Mouse (Mus musculus): ENCODE measurements around the gene Pan2. TPM values are rescaled to one million over a fixed set of nuclear protein-coding genes. Genes with fewer than 3 reads are reported as not detected.
A peak's percentile ranks its signal among the peaks of the same experiment; 100 is the strongest.
"Not testable (repeated sequence)": the region's sequence is repeated elsewhere in the genome, so short reads cannot be mapped to it uniquely, and the experiment has no call there.

Gene Pan2
- 25.3 and 25.8 TPM in 2 replicates for polyA plus RNA-seq (2015; fragmentation: Nextera tagmentation; extraction: Ambion mirVana)

DNA sequence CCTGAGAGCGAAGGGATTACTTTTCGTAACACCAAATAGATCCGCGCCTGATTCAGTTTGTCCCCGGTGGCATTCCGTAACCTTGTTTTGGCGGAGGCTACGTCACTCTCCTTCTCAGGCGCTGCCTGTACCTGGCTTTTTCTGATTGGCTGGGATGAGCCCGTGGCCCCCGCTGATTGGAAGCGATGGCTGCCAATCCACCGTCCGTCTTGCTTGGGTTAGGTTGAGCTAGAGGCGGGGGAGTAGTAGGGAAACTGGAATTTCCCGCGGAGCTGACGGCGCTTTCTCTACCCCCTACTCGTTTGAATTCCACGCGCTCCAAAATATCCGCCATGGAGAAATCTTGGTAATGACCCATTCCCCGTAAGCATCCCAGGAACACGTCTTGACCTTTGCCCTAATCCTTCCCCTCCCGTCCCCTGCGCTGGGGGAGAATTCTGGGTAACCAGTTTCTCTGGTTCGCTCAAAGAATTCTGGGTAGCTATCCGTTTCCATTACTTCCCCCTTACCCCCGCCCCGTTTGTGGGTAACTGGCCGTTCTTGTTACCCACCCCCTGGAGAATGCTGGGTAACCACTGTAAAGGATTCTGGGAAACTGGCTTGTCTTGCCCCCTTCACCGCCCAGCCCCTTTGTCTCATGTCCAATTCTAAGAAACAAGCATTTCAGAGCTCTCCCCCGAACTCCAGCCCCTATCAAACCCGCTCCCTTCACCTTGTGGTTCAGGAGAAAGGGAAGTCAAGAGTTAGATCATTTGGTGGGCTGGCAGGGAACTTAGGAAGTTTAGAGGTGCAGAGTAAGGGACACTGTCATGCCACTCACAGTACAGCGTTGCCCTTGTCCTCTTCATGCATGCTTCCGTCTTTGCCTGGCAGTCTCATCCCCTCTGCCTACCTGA lies at the start of gene Pan2:
Pan2 (plus strand) TSS at position 210 of the 896 bp plus-strand sequence.
- 1% methylated on average over 37 of the region's 37 CpGs for WGBS
- peaks cover 12% of the 10 kb centered on the region for H3K36me3 ChIP-seq
- H3K27me3 ChIP-seq, result no peaks in the 10 kb centered on the region
- peak within 1 kb of the TSS; percentile 97 for H3K27ac ChIP-seq
- peak within 1 kb of the TSS; percentile 78 for H3K9ac ChIP-seq
- peak within 1 kb of the TSS; percentile 55 for H3K4me3 ChIP-seq
- peak within 1 kb of the TSS; percentile 77 for H3K4me2 ChIP-seq
- ATAC-seq (ENCODE audit: low FRiP score), result peak; percentile 98
- peaks cover 19% of the 10 kb centered on the region for H3K4me1 ChIP-seq (replicated peaks)
- H3K9me3 ChIP-seq, result no peaks in the 10 kb centered on the region

DNA sequence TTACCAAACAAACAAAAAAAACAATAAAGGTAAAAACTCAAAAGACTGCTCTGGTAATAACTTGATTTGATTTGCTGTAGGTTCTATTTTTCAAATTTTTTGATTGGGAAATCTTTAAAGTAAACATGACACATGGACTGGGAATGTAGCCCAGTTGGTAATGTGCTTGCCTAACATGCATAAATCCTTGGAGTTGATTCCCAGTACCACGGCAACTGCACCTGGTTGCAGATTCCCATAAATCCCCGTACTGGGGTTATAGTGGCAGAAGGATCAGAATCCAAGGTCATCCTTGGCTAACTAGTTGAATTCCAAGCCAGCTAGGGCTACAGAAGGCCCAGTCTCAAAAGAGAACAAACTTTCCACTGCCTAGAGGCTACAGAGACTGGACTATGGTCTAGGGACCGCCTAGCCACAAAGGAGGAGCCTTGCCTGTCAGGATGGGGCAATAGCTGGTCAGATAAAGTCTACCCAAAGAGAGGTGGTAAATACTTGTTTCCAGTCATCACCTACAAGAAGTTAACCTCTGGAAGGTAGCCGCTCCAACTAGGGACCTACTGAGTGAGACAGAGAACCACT lies 49.4 kb upstream of the Pan2 start, which contains the start of gene Apon:
Apon (plus strand) TSS at position 420 of the 579 bp plus-strand sequence.
- no peak within 1 kb of the TSS for H3K4me2 ChIP-seq
- H3K27ac ChIP-seq, result no peak within 1 kb of the TSS
- H3K4me3 ChIP-seq, result no peak within 1 kb of the TSS
- peaks cover 43% of the 10 kb centered on the region for H3K36me3 ChIP-seq
- ATAC-seq (ENCODE audit: low FRiP score), result no peak
- 87% methylated on average over 4 of the region's 4 CpGs for WGBS
- no peaks in the 10 kb centered on the region for H3K4me1 ChIP-seq (replicated peaks)
- no peak within 1 kb of the TSS for H3K9ac ChIP-seq
- no peaks in the 10 kb centered on the region for H3K27me3 ChIP-seq
- H3K9me3 ChIP-seq, result no peaks in the 10 kb centered on the region

DNA sequence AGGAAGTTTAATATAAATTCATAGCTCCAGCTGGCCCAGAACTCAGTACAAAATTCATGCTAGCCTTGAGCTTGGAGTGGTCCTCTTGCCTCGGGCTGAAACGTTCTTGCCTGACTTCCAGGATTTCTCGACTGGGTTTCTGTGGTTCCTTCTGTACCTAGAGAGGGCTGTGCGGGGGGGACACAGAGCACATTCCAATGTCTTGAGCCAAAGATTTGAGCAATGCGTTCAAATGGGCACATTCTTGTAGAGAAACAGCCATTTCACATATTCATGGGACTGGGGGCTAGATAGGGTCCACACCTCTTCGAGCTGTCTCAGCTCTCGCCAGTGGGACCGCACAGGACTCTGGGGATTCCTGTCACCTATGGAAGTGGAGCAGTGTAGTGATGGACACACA lies 47.2 kb upstream of the Pan2 start:
- H3K4me1 ChIP-seq (replicated peaks), result no peaks in the 10 kb centered on the region
- 88% methylated on average over 8 of the region's 8 CpGs for WGBS
- H3K9ac ChIP-seq, result no peak overlapping the region
- H3K36me3 ChIP-seq, result peaks cover 23% of the 10 kb centered on the region
- no peak overlapping the region for H3K27ac ChIP-seq
- H3K27me3 ChIP-seq, result no peaks in the 10 kb centered on the region
- no peaks in the 10 kb centered on the region for H3K9me3 ChIP-seq
- no peak overlapping the region for H3K4me3 ChIP-seq
- no peak for ATAC-seq (ENCODE audit: low FRiP score)
- no peak overlapping the region for H3K4me2 ChIP-seq

DNA sequence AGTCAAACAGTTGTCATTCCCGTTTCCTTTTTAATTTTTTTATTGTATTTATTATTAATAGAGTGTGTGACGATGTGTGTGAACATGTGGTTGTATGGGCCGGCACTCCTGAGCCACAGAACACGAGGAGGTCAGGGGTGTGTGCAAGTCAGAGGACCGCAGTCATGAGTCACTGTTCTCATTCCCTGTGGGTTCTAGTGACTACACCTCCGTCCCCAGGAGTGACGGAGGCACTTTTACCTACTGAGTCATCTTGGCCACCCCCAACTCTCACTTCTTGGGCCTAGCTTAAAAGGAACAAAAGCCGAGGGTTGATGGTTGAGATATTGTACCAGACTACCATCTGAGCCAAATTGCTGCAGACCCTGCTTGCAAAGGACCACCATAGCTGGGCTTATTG lies 46.8 kb upstream of the Pan2 start:
- H3K9me3 ChIP-seq, result no peaks in the 10 kb centered on the region
- H3K4me3 ChIP-seq, result no peak overlapping the region
- no peaks in the 10 kb centered on the region for H3K4me1 ChIP-seq (replicated peaks)
- ATAC-seq (ENCODE audit: low FRiP score), result no peak
- 93% methylated on average over 8 of the region's 8 CpGs for WGBS
- H3K27me3 ChIP-seq, result no peaks in the 10 kb centered on the region
- H3K9ac ChIP-seq, result no peak overlapping the region
- H3K36me3 ChIP-seq, result peaks cover 19% of the 10 kb centered on the region
- H3K27ac ChIP-seq, result no peak overlapping the region
- no peak overlapping the region for H3K4me2 ChIP-seq

DNA sequence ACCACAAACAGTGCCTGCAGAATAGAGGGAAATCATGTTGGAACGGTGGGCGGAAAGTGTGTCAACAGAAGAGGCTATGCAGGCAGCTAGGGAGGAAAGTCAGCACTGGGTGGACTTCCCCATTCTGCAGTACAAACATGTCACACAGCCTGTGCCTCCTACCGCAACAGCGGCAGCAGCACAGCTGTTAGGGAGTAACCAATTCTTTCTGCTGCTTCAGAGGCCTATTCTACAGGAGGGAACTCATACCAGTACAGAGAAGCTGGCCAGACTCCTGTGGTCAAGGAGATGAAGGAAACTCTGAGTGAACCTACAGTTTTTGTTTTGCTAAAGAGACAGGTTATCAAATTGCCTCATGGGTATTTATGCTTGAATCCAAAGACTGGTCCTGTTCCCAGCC lies 44.2 kb upstream of the Pan2 start:
- Histone ChIP-seq H3K9ac (no peak overlapping the region), H3K27me3 (no peaks in the 10 kb centered on the region), H3K36me3 (no peaks in the 10 kb centered on the region), H3K4me1 (replicated peaks) (no peaks in the 10 kb centered on the region), H3K4me3 (no peak overlapping the region), H3K4me2 (no peak overlapping the region), H3K9me3 (no peaks in the 10 kb centered on the region), H3K27ac (no peak overlapping the region)
- 78% methylated on average over 4 of the region's 4 CpGs for WGBS
- ATAC-seq (ENCODE audit: low FRiP score), result no peak

DNA sequence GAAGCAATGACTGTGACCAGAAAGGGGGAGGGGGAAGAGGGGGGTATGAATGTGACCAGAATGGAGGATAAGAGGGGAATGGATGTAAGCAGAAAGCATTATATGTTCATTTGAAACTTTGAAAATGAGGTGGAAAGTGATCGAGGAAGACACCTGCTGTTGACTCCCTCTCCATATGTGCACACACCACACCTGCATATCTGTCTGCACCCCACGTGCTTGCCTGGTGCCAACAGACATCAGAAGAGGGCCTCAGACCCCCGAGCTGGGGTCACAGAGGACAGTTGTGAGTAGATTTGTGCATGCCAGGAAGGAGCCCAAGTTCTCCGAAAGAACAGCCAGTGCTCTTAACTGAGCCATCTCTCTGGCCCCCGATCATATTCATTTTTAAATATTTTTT lies 43.2 kb upstream of the Pan2 start:
- Histone ChIP-seq H3K4me1 (replicated peaks) (no peaks in the 10 kb centered on the region), H3K27me3 (no peaks in the 10 kb centered on the region), H3K9me3 (no peaks in the 10 kb centered on the region), H3K4me2 (no peak overlapping the region), H3K36me3 (no peaks in the 10 kb centered on the region), H3K27ac (no peak overlapping the region), H3K9ac (no peak overlapping the region), H3K4me3 (no peak overlapping the region)
- WGBS, result 83% methylated on average over 5 of the region's 5 CpGs
- no peak for ATAC-seq (ENCODE audit: low FRiP score)

DNA sequence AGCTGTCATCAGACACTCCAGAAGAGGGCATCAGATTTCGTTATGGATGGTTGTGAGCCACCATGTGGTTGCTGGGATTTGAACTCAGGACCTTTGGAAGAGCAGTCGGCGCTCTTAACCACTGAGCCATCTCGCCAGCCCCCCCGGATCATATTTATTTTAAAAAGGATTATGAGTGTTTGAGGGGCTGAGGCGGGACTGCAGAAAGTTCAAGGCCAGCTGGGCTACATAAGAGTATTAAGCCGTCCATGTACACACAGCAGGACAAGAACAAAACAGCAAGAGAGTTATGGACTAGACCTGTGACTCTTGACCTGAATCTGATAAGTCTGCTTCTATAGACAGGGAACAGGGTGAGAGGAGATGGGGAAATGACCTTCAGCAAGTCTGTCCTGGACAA lies 42.8 kb upstream of the Pan2 start:
- H3K4me2 ChIP-seq; ATAC-seq (ENCODE audit: low FRiP score); H3K36me3 ChIP-seq; H3K9me3 ChIP-seq; H3K27me3 ChIP-seq; H3K27ac ChIP-seq; H3K4me1 ChIP-seq (replicated peaks); H3K4me3 ChIP-seq; H3K9ac ChIP-seq: not testable (repeated sequence)
- 90% methylated on average over 7 of the region's 7 CpGs for WGBS

DNA sequence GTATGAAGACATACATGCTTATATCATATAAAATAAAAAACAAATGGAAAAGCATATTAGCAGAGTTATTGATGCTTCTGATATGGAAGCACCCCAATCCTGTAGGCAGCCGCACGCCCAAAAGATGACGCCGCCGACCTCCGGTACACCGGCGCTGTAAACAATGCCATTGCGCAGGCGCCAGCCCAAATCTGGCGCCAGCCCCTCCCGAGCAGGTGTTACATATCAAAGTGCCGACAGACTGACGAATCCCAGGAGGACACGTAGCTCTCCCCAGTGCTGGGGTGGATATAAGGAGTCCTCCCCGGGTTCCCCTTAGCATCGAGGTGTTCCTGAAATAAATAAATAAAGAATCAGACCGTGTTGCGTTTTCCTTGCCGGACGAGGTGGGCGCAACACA lies 40.8 kb upstream of the Pan2 start:
- Histone ChIP-seq H3K4me2 (no peak overlapping the region), H3K9me3 (no peaks in the 10 kb centered on the region), H3K4me3 (no peak overlapping the region), H3K36me3 (no peaks in the 10 kb centered on the region), H3K9ac (no peak overlapping the region), H3K27me3 (no peaks in the 10 kb centered on the region), H3K27ac (no peak overlapping the region), H3K4me1 (replicated peaks) (no peaks in the 10 kb centered on the region)
- ATAC-seq (ENCODE audit: low FRiP score), result no peak
- 79% methylated on average over 22 of the region's 22 CpGs for WGBS

DNA sequence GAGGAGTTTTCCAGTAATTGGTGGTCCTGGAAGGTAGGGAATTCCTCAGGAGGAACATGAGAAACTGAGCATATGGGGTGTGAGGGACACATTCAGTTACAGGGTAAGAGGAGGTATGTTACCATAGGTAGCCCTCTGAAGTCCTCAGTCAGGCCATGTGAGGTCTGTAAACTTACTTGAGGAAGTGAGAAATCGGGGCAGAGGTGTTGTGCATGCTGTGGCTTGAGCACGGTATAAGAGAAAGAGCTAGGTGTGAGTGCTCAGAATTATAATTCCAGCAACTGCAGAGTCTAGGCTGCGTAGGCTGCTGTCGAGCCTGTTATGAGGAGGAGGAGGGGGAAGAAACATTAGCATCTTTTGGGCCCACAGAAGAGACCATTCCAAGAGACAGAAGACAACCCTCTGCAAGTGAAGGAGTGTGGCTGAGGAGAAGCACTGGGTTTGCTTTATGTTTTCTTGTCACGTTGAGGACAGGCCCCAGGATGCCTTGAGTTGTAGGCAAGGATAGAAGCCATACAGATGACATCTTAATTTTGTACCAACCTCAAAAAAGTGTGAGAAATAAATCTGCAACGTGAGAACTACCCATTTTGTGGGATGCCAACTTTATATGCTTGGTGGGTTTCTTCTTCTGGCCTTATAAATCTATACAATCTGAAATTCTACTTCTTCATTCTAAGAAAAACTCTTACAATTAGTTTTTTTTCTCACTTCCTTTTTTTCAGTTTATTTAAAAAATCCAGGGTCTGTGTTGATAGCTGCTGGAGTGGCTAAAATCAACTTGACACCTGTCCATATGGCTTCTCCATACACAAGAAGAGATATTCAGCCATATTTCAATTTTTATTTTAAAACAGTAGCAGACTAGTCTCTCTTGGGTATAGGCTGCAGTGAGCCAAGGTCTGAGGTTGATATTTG lies 39.5 kb upstream of the Pan2 start:
- 80% methylated on average over 6 of the region's 6 CpGs for WGBS
- ATAC-seq (ENCODE audit: low FRiP score), result no peak

DNA sequence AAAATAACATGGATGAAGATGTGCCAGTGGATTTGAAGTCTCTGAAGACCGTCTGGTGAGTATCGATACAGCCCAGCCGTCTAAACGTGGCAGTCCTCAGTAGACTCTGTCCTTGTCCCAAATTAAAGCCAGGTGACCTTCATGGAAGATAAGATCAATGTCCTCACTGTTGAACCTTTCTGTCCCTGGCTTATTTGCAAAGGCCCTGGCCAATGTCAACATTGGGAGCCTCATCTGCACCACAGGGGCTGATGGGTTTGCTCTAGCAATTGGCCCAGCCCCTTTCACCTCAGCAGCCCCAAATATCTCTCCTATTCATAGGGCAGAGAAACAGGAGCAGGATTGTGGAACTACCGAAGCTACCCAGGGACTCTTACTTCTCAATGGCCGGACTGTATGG lies 34.8 kb upstream of the Pan2 start, which contains the start of gene Apof:
Apof (plus strand) TSS at position 301 of the 400 bp plus-strand sequence.
- 85% methylated on average over 6 of the region's 6 CpGs for WGBS
- Histone ChIP-seq H3K4me3 (no peak within 1 kb of the TSS), H3K9me3 (no peaks in the 10 kb centered on the region), H3K9ac (no peak within 1 kb of the TSS), H3K4me1 (replicated peaks) (peaks cover 5% of the 10 kb centered on the region; the same call in 1 of the 2 replicates), H3K27ac (no peak within 1 kb of the TSS), H3K4me2 (no peak within 1 kb of the TSS), H3K27me3 (no peaks in the 10 kb centered on the region), H3K36me3 (no peaks in the 10 kb centered on the region)
- no peak for ATAC-seq (ENCODE audit: low FRiP score)

More for the DNA sequence above, 39.5 kb upstream of the Pan2 start:
- no peak overlapping the region for H3K9ac ChIP-seq
- no peak overlapping the region for H3K4me3 ChIP-seq
- H3K27ac ChIP-seq, result no peak overlapping the region
- H3K27me3 ChIP-seq, result no peaks in the 10 kb centered on the region
- H3K36me3 ChIP-seq, result no peaks in the 10 kb centered on the region
- H3K4me2 ChIP-seq, result no peak overlapping the region
- H3K4me1 ChIP-seq (replicated peaks), result no peaks in the 10 kb centered on the region
- no peaks in the 10 kb centered on the region for H3K9me3 ChIP-seq

DNA sequence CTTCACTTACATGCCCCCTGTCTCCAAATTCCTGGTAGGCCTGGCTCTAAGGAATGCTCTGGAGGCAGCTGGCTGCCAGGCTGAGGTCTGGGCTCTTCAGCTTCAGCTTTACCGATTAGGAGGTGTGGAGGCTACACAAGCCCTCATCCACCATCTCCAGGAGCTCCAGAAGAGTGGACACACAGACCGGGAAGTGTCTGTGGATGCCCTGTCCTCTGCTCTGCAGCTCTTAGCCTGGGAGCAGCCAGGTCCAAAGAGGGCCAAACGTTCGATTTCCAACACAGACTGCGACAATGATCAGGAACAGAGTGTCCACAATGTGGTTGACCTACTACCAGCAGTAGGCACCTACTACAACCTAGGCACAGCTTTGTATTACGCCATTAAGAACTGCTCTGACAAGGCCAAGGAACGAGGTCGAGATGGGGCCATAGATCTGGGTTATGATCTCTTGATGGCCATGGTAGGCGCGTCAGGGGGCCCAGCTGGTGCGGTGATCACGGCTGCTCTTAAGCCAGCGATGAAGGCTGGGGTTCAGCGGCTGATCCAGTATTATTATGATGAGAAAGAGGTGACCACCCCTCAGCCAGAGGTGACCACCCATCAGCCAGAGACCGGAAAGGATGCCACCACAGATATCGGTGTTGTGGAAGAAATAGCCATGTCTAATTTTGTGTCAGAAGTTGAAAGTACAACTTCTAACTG lies 33.8 kb upstream of the Pan2 start:
- WGBS, result 91% methylated on average over 16 of the region's 16 CpGs
- Histone ChIP-seq H3K27me3 (no peaks in the 10 kb centered on the region), H3K27ac (no peak overlapping the region), H3K9ac (no peak overlapping the region), H3K9me3 (no peaks in the 10 kb centered on the region), H3K4me2 (peak overlapping the region; percentile 62; the same call in 1 of the 2 replicates), H3K4me1 (replicated peaks) (peaks cover 5% of the 10 kb centered on the region; the same call in 1 of the 2 replicates), H3K36me3 (no peaks in the 10 kb centered on the region), H3K4me3 (no peak overlapping the region)
- ATAC-seq (ENCODE audit: low FRiP score), result no peak

All from hindbrain, embryonic 13.5 days (tissue).